Mouse (Mus musculus) cerebellum, adult (tissue): ENCODE measurements around the gene Crebbp.
"Not testable (repeated sequence)": the region's sequence is repeated elsewhere in the genome, so short reads cannot be mapped to it uniquely, and the experiment has no call there.

ENCODE experiments used
- ATAC-seq: cut with Nextera tagmentation; 2 replicates; pipeline ENCODE4 v1.9.2; 2017; ENCODE audit warnings: mild to moderate bottlenecking, moderate library complexity, mixed read lengths; ENCODE audit not compliant: insufficient number of reproducible peaks, low FRiP score, low TSS enrichment

Crebbp gene

GRCm38 (mm10) chr16:4160246-4160897 lies 53.4 kb downstream of the Crebbp start:
- ATAC-seq, result peak; percentile 52; the same call in 1 of the 2 replicates

GRCm38 (mm10) chr16:4153121-4153520 lies 60.7 kb downstream of the Crebbp start:
- ATAC-seq, result no peak

- ATAC-seq, result no peak
Observed at GRCm38 (mm10) chr16:4138541-4138940, 75.3 kb downstream of the Crebbp start.

GRCm38 (mm10) chr16:4133754-4134153 lies 80.0 kb downstream of the Crebbp start:
- no peak for ATAC-seq

GRCm38 (mm10) chr16:4128894-4129293 lies 84.9 kb downstream of the Crebbp start:
- no peak for ATAC-seq

GRCm38 (mm10) chr16:4117072-4117471 lies 96.7 kb downstream of the Crebbp start:
- ATAC-seq, result no peak

GRCm38 (mm10) chr16:4100374-4100773 lies 113.4 kb downstream of the Crebbp start:
- no peak for ATAC-seq

- ATAC-seq, result no peak
Observed at GRCm38 (mm10) chr16:4097521-4097920, 116.3 kb downstream of the Crebbp start.

GRCm38 (mm10) chr16:4096898-4097297 lies 116.9 kb downstream of the Crebbp start:
- no peak for ATAC-seq

GRCm38 (mm10) chr16:4096141-4096540 lies 117.7 kb downstream of the Crebbp start:
- no peak for ATAC-seq

GRCm38 (mm10) chr16:4087214-4087913 lies 126.4 kb downstream of the Crebbp start:
- ATAC-seq, result no peak

GRCm38 (mm10) chr16:4085851-4086387 lies 127.9 kb downstream of the Crebbp start:
- ATAC-seq, result no peak

- no peak for ATAC-seq
Observed at GRCm38 (mm10) chr16:4085051-4085450, 128.7 kb downstream of the Crebbp start.

- ATAC-seq, result not testable (repeated sequence)
Observed at GRCm38 (mm10) chr16:4080419-4080818, 133.4 kb downstream of the Crebbp start.

GRCm38 (mm10) chr16:4079656-4080055 lies 134.1 kb downstream of the Crebbp start:
- ATAC-seq, result no peak

- ATAC-seq, result not testable (repeated sequence)
Observed at GRCm38 (mm10) chr16:4078302-4078701, 135.5 kb downstream of the Crebbp start.

- peak; percentile 90 for ATAC-seq
Observed at GRCm38 (mm10) chr16:4077384-4078061, 136.3 kb downstream of the Crebbp start, which contains the start of gene Trap1. Trap1 (minus strand) TSS chr16:4077827.

- no peak for ATAC-seq
Observed at GRCm38 (mm10) chr16:4074836-4075235, 139.0 kb downstream of the Crebbp start.

- no peak for ATAC-seq
Observed at GRCm38 (mm10) chr16:4074297-4074696, 139.5 kb downstream of the Crebbp start.

- ATAC-seq, result no peak
Observed at GRCm38 (mm10) chr16:4068588-4068987, 145.2 kb downstream of the Crebbp start.

- ATAC-seq, result no peak
Observed at GRCm38 (mm10) chr16:4064945-4065344, 148.9 kb downstream of the Crebbp start.
